Mouse (Mus musculus): ENCODE data around the gene Zscan12. TPM values are rescaled to one million over a fixed set of nuclear protein-coding genes. Genes with fewer than 3 reads are reported as not detected.

Zscan12 gene
- total RNA-seq, 2 experiments from 2014 or later = 9.9 to 10.2 TPM

GRCm38 (mm10) chr13:21401636-21402286 is 39.1 kb downstream of the Zscan12 start:
- DNase-seq (ENCODE audit: low spot score in 2 of 2) = no peak

GRCm38 (mm10) chr13:21402287-21402846 is 39.7 kb downstream of the Zscan12 start, which contains the start of gene Zkscan3:
Zkscan3 (minus strand) TSS chr13:21402755.
- DNase-seq (ENCODE audit: low spot score in 2 of 2) = peak; percentile 85 to 88

GRCm38 (mm10) chr13:21402848-21403247 is 40.2 kb downstream of the Zscan12 start:
- no peak for DNase-seq (ENCODE audit: low spot score in 2 of 2)

- DNase-seq (ENCODE audit: low spot score in 2 of 2) = no peak
These were observed 44.7 kb downstream of the Zscan12 start for GRCm38 (mm10) chr13:21407341-21407740.

- DNase-seq (ENCODE audit: low spot score in 2 of 2) = peak; percentile 79
These were observed 45.6 kb downstream of the Zscan12 start for GRCm38 (mm10) chr13:21407969-21408804.

GRCm38 (mm10) chr13:21408805-21409459 is 46.3 kb downstream of the Zscan12 start:
- no peak for DNase-seq (ENCODE audit: low spot score in 2 of 2)

- DNase-seq (ENCODE audit: low spot score in 2 of 2) = no peak
These were observed 51.9 kb downstream of the Zscan12 start for GRCm38 (mm10) chr13:21414231-21415212.

GRCm38 (mm10) chr13:21415266-21415665 is 52.6 kb downstream of the Zscan12 start:
- no peak for DNase-seq (ENCODE audit: low spot score in 2 of 2)

GRCm38 (mm10) chr13:21415750-21416149 is 53.1 kb downstream of the Zscan12 start:
- no peak for DNase-seq (ENCODE audit: low spot score in 2 of 2)

- no peak for DNase-seq (ENCODE audit: low spot score in 2 of 2)
These were observed 54.8 kb downstream of the Zscan12 start for GRCm38 (mm10) chr13:21417298-21418010.

GRCm38 (mm10) chr13:21418865-21419264 is 56.2 kb downstream of the Zscan12 start:
- no peak for DNase-seq (ENCODE audit: low spot score in 2 of 2)

Small RNA genes within 50 kb of the gene (microRNA-seq; reads per million reads assigned to microRNA genes)
- 0.59 to 0.67 reads per million in 2 experiments for gene Mir6942

Other genes with a start within 250 kb of the Zscan12 start
- not detected for gene Olfr263, start 233.2 kb upstream of the Zscan12 start, total RNA-seq (2021)
- gene Olfr1368, start 217.0 kb upstream of the Zscan12 start, total RNA-seq (2021) = not detected
- 10 to 100 TPM; 43.6 to 50.7 TPM for gene Trim27, start 183.4 kb upstream of the Zscan12 start, total RNA-seq (2021)
- not detected for gene Gpx5, start 70.1 kb upstream of the Zscan12 start, total RNA-seq (2021)
- not detected for gene Gpx6, start 50.7 kb upstream of the Zscan12 start, total RNA-seq (2021)
- not detected for gene Olfr1367, start 15.9 kb upstream of the Zscan12 start, total RNA-seq (2021)
- gene Zkscan3, start 39.9 kb downstream of the Zscan12 start, total RNA-seq (2021) = 10 to 100 TPM; 41.7 to 42.0 TPM
- gene Pgbd1, start 78.2 kb downstream of the Zscan12 start, total RNA-seq (2021) = 1 to 10 TPM; 1.4 to 1.7 TPM
- 10 to 100 TPM; 26.9 to 29.4 TPM for gene Zscan26, start 90.9 kb downstream of the Zscan12 start, total RNA-seq (2021)
- 1 to 10 TPM; 1.0 to 1.2 TPM for gene Nkapl, start 105.7 kb downstream of the Zscan12 start, total RNA-seq (2021)
- 1 to 10 TPM; 6.6 to 7.9 TPM for gene Zkscan4, start 116.1 kb downstream of the Zscan12 start, total RNA-seq (2021)
- not detected for gene Gm10065, start 116.6 kb downstream of the Zscan12 start, total RNA-seq (2021)
- gene AK157302, start 132.4 kb downstream of the Zscan12 start, total RNA-seq (2021) = 10 to 100 TPM; 16.0 to 17.7 TPM
- gene Gm11273, start 138.6 kb downstream of the Zscan12 start, total RNA-seq (2021) = 10 to 100 TPM; 48.8 to 72.4 TPM
- gene Zkscan8, start 168.3 kb downstream of the Zscan12 start, total RNA-seq (2021) = 10 to 100 TPM; 12.9 to 15.9 TPM
- gene Olfr1366, start 180.0 kb downstream of the Zscan12 start, total RNA-seq (2021) = not detected
- not detected for gene Olfr1535, start 197.1 kb downstream of the Zscan12 start, total RNA-seq (2021)
- not detected for gene Olfr1364, start 218.9 kb downstream of the Zscan12 start, total RNA-seq (2021)